Mouse (Mus musculus) monocyte, adult 5-6 weeks (primary cell): ENCODE data around the gene Olfr389. TPM values are rescaled to one million over a fixed set of nuclear protein-coding genes. Genes with fewer than 3 reads are reported as not detected.

Experiments
- ATAC-seq: fragments of 153-309, 156-312 bp; replicated peaks from 2 replicates; pipeline ENCODE4 v1.8.0; 2017; ENCODE audit warnings: mild to moderate bottlenecking; ENCODE audit not compliant: low TSS enrichment, insufficient number of reproducible peaks, severe bottlenecking, poor library complexity, low FRiP score
- total RNA-seq: library from RNA; stranded (forward); fragments of 200-1000, 200-491, 200-594 nt; gene quantifications from 3 replicates; pipeline ENCODE4 v1.2.3, GENCODE M21; 2017

Olfr389 gene
- not detected in 3 replicates for total RNA-seq

GRCm38 (mm10) chr11:73780613-73781012 is at the start of gene Olfr389:
TSS of gene Olfr389 (minus strand) at chr11:73780713.
- no peak for ATAC-seq

- ATAC-seq = no peak
Measured at GRCm38 (mm10) chr11:73816949-73817348, 36.4 kb upstream of the Olfr389 start, which contains the start of gene Olfr392. TSS of gene Olfr392 (minus strand) at chr11:73817049.

GRCm38 (mm10) chr11:73802952-73803351 is 22.4 kb upstream of the Olfr389 start, which contains the start of gene Olfr391-ps:
TSS of gene Olfr391-ps (minus strand) at chr11:73803052.
- no peak for ATAC-seq

- no peak for ATAC-seq
Measured at GRCm38 (mm10) chr11:73782664-73783063, 2.2 kb upstream of the Olfr389 start, which contains the start of gene Olfr390. TSS of gene Olfr390 (plus strand) at chr11:73782964.

GRCm38 (mm10) chr11:73759115-73759514 is 21.4 kb downstream of the Olfr389 start:
- ATAC-seq = no peak

Other genes with a start within 250 kb of the Olfr389 start
- gene Olfr385, start 187.7 kb downstream of the Olfr389 start, total RNA-seq = not detected in 3 replicates
- not detected in 3 replicates for gene Olfr384, start 182.1 kb downstream of the Olfr389 start, total RNA-seq
- not detected in 3 replicates for gene Zfp735, start 91.9 kb downstream of the Olfr389 start, total RNA-seq
- not detected in 3 replicates for gene Olfr390, start 2.3 kb upstream of the Olfr389 start, total RNA-seq
- not detected in 3 replicates for gene Olfr391-ps, start 22.3 kb upstream of the Olfr389 start, total RNA-seq
- not detected in 3 replicates for gene Olfr392, start 36.3 kb upstream of the Olfr389 start, total RNA-seq
- gene Olfr393, start 70.7 kb upstream of the Olfr389 start, total RNA-seq = not detected in 3 replicates
- not detected in 3 replicates for gene Olfr394, start 110.1 kb upstream of the Olfr389 start, total RNA-seq
- not detected in 3 replicates for gene Olfr395, start 128.6 kb upstream of the Olfr389 start, total RNA-seq
- not detected in 3 replicates for gene Olfr23, start 156.0 kb upstream of the Olfr389 start, total RNA-seq
- not detected in 3 replicates for gene Olfr397, start 180.1 kb upstream of the Olfr389 start, total RNA-seq
- not detected in 3 replicates for gene Olfr398, start 209.7 kb upstream of the Olfr389 start, total RNA-seq